Mouse (Mus musculus) erythroblast, embryonic 14.5 days (primary cell): ENCODE results near the gene Bcar3.

Experiments
- GATA1 ChIP-seq: IDR thresholded peaks from 2 replicates; pipeline ENCODE4 v1.6.1; 2012; ENCODE audit warnings: low read length, inconsistent platforms, mixed read lengths
- TAL1 ChIP-seq: IDR thresholded peaks from 3 replicates; pipeline ENCODE4 v1.6.1; 2012; ENCODE audit warnings: low read length, inconsistent platforms, mixed read lengths

- no peak for TF ChIP-seq TAL1
- TF ChIP-seq GATA1: no peak
These were observed 226.9 kb downstream of the Bcar3 start for GRCm38 (mm10) chr3:122520875-122521274.
